Mouse (Mus musculus): ENCODE results near the gene Fgf5.

Fgf5 gene

DNA sequence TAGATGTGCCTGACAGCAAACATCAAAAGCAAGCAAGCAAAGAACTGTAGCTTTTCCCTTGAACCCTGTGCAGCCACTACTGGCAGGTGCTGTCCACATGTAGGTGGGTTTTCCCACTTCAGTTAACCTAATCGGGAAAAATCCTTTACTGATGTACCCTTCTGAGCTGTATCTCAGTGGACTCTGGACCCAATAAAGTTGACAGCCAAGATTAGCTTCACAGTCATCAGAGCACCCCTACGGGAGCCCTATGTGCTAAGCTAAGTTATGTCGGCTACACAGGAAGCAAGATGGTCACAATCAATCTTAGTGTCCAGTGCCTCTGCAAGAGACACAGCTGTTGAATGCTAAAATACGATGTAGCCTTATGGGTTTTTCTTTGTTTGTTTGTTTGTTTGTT is 46.1 kb downstream of the Fgf5 start:
- in situ Hi-C loops (cut with MboI, MseI), result no loop called here

GRCm38 (mm10) chr5:98305673-98306072 is 51.7 kb downstream of the Fgf5 start:
- in situ Hi-C loops (cut with MboI, MseI), result no loop called here

- in situ Hi-C loops (cut with MboI, MseI), result no loop called here
Observed at GRCm38 (mm10) chr5:98306528-98306927, 52.5 kb downstream of the Fgf5 start.

GRCm38 (mm10) chr5:98326625-98327024 is 72.6 kb downstream of the Fgf5 start:
- in situ Hi-C loops (cut with MboI, MseI), result no loop called here

Measured in T-helper 2 cell (primary cell).